Mouse (Mus musculus): ENCODE data around the gene Wfs1. TPM values are rescaled to one million over a fixed set of nuclear protein-coding genes. Genes with fewer than 3 reads are reported as not detected.
"Not testable (repeated sequence)": the region's sequence is repeated elsewhere in the genome, so short reads cannot be mapped to it uniquely, and the experiment has no call there.

The Wfs1 gene
- polyA plus RNA-seq, 1 experiment from 2014 or later, result 20.1 TPM

- no peak for ATAC-seq (ENCODE audit: insufficient number of reproducible peaks, insufficient read depth, low FRiP score, low read depth)
- Histone ChIP-seq H3K36me3 (ENCODE audit: control insufficient read depth, insufficient read depth, low read length) (no peaks in the 10 kb centered on the region), H3K9me3 (ENCODE audit: control insufficient read depth, low read length) (no peaks in the 10 kb centered on the region), H3K27me3 (ENCODE audit: control insufficient read depth, insufficient read depth, low read length) (peaks cover 3% of the 10 kb centered on the region; the same call in 1 of the 2 replicates), H3K4me2 (ENCODE audit: low read length) (no peak overlapping the region), H3K9ac (ENCODE audit: low read length) (no peak overlapping the region), H3K4me3 (ENCODE audit: control insufficient read depth in 1 of 2, insufficient read depth in 1 of 2, low read depth in 1 of 2, low read length in 2 of 2) (no peak overlapping the region), H3K27ac (replicated peaks in 1 of 2; ENCODE audit: control insufficient read depth in 1 of 2, insufficient read depth in 1 of 2, low read depth in 2 of 2, low read length in 2 of 2) (no peak overlapping the region), H3K4me1 (ENCODE audit: control insufficient read depth in 2 of 2, insufficient read depth in 2 of 2, low read length in 2 of 2) (no peaks in the 10 kb centered on the region)
- 55% methylated on average over 5 of the region's 5 CpGs for WGBS
Observed at GRCm38 (mm10) chr5:36944552-36944951, 44.5 kb downstream of the Wfs1 start.

DNA sequence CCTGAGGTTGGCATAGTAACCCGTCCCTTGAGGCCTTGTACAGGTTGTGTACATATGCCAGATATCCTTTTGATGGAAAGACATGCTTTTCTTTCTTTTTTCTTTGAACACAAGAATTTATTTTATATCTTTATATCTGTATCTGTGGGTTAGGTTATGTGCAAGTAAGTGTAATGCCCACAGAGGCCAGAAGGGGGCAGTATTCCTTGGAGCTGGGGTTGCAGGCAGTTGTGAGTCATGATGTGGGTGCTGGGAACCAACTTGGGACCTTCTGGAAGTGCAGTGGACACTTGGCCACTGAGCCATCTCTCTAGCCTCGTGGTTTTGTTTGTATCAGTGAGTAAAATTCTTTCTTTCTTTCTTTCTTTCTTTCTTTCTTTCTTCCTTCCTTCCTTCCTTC, 46.6 kb downstream of the Wfs1 start:
- Histone ChIP-seq H3K4me3 (ENCODE audit: control insufficient read depth in 1 of 2, insufficient read depth in 1 of 2, low read depth in 1 of 2, low read length in 2 of 2) (no peak overlapping the region), H3K9me3 (ENCODE audit: control insufficient read depth, low read length) (no peaks in the 10 kb centered on the region), H3K4me1 (ENCODE audit: control insufficient read depth in 2 of 2, insufficient read depth in 2 of 2, low read length in 2 of 2) (no peaks in the 10 kb centered on the region), H3K27ac (replicated peaks in 1 of 2; ENCODE audit: control insufficient read depth in 1 of 2, insufficient read depth in 1 of 2, low read depth in 2 of 2, low read length in 2 of 2) (no peak overlapping the region), H3K9ac (ENCODE audit: low read length) (no peak overlapping the region), H3K36me3 (ENCODE audit: control insufficient read depth, insufficient read depth, low read length) (no peaks in the 10 kb centered on the region), H3K4me2 (ENCODE audit: low read length) (no peak overlapping the region), H3K27me3 (ENCODE audit: control insufficient read depth, insufficient read depth, low read length) (no peaks in the 10 kb centered on the region)
- 87% methylated on average over 2 of the region's 2 CpGs for WGBS
- ATAC-seq (ENCODE audit: insufficient number of reproducible peaks, insufficient read depth, low FRiP score, low read depth), result no peak

DNA sequence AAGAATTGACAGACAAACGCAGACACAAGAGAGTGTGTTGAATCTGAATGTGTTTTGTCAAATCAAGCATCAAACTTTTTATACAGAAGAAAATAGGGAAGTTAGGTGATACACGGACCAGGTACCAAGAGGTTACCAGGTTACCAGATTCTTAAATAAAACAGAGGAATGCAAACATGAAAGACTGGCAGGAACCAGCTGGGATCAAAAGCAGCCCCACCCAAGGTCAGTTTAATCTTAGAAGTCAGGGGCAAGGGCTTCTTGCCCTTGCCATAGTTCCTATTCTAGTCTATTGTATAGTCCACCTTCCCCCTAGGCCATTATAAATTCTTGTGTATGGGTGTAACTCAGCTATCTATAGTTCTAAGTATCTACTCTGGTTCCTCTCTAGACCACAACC, 50.0 kb downstream of the Wfs1 start:
- not testable (repeated sequence) for ATAC-seq (ENCODE audit: insufficient number of reproducible peaks, insufficient read depth, low FRiP score, low read depth); H3K4me3 ChIP-seq (ENCODE audit: control insufficient read depth in 1 of 2, insufficient read depth in 1 of 2, low read depth in 1 of 2, low read length in 2 of 2); H3K4me2 ChIP-seq (ENCODE audit: low read length); H3K36me3 ChIP-seq (ENCODE audit: control insufficient read depth, insufficient read depth, low read length); H3K27ac ChIP-seq (replicated peaks in 1 of 2; ENCODE audit: control insufficient read depth in 1 of 2, insufficient read depth in 1 of 2, low read depth in 2 of 2, low read length in 2 of 2); H3K27me3 ChIP-seq (ENCODE audit: control insufficient read depth, insufficient read depth, low read length); H3K9me3 ChIP-seq (ENCODE audit: control insufficient read depth, low read length); H3K9ac ChIP-seq (ENCODE audit: low read length)
- 77% methylated on average over 2 of the region's 2 CpGs for WGBS
- peaks cover 15 to 19% of the 10 kb centered on the region in 2 experiments for H3K4me1 ChIP-seq (ENCODE audit: control insufficient read depth in 2 of 2, insufficient read depth in 2 of 2, low read length in 2 of 2)

DNA sequence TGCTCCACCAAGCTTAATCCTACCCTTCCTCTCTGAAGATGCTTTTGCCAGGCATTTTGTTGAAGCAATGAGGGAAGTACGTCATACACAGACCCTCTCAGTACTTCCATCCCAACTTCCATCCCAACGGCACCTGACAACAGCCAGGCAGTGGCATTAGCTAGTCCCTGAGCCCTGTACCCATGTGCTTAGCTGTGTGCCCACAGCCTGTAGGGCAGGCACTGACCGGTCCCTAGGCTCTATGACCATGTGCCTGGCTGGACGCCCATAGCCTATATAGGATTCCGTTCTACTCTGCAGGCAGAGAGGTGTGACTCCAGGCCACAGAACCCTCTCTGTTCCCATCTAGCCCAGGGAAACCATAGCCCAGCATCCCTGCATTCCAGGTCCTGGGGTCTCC, 51.0 kb downstream of the Wfs1 start:
- no peak for ATAC-seq (ENCODE audit: insufficient number of reproducible peaks, insufficient read depth, low FRiP score, low read depth)
- 92% methylated on average over 5 of the region's 5 CpGs for WGBS
- H3K27me3 ChIP-seq (ENCODE audit: control insufficient read depth, insufficient read depth, low read length), result no peaks in the 10 kb centered on the region

GRCm38 (mm10) chr5:36936548-36936947, 52.5 kb downstream of the Wfs1 start:
- no peak overlapping the region for H3K4me2 ChIP-seq (ENCODE audit: low read length)
- no peak overlapping the region for H3K4me3 ChIP-seq (ENCODE audit: control insufficient read depth in 1 of 2, insufficient read depth in 1 of 2, low read depth in 1 of 2, low read length in 2 of 2)
- H3K9ac ChIP-seq (ENCODE audit: low read length), result no peak overlapping the region
- no peak overlapping the region for H3K27ac ChIP-seq (replicated peaks in 1 of 2; ENCODE audit: control insufficient read depth in 1 of 2, insufficient read depth in 1 of 2, low read depth in 2 of 2, low read length in 2 of 2)
- peaks cover 15 to 19% of the 10 kb centered on the region in 2 experiments for H3K4me1 ChIP-seq (ENCODE audit: control insufficient read depth in 2 of 2, insufficient read depth in 2 of 2, low read length in 2 of 2)
- H3K27me3 ChIP-seq (ENCODE audit: control insufficient read depth, insufficient read depth, low read length), result no peaks in the 10 kb centered on the region
- no peaks in the 10 kb centered on the region for H3K36me3 ChIP-seq (ENCODE audit: control insufficient read depth, insufficient read depth, low read length)
- H3K9me3 ChIP-seq (ENCODE audit: control insufficient read depth, low read length), result no peaks in the 10 kb centered on the region
- peak; percentile 21; the same call in 1 of the 2 replicates for ATAC-seq (ENCODE audit: insufficient number of reproducible peaks, insufficient read depth, low FRiP score, low read depth)
- 39% methylated on average over 7 of the region's 7 CpGs for WGBS

More for the DNA sequence above, 51.0 kb downstream of the Wfs1 start:
- Histone ChIP-seq H3K9me3 (ENCODE audit: control insufficient read depth, low read length) (no peaks in the 10 kb centered on the region), H3K9ac (ENCODE audit: low read length) (no peak overlapping the region), H3K4me2 (ENCODE audit: low read length) (no peak overlapping the region), H3K27ac (replicated peaks in 1 of 2; ENCODE audit: control insufficient read depth in 1 of 2, insufficient read depth in 1 of 2, low read depth in 2 of 2, low read length in 2 of 2) (no peak overlapping the region), H3K36me3 (ENCODE audit: control insufficient read depth, insufficient read depth, low read length) (no peaks in the 10 kb centered on the region), H3K4me1 (ENCODE audit: control insufficient read depth in 2 of 2, insufficient read depth in 2 of 2, low read length in 2 of 2) (peaks cover 15 to 19% of the 10 kb centered on the region in 2 experiments), H3K4me3 (ENCODE audit: control insufficient read depth in 1 of 2, insufficient read depth in 1 of 2, low read depth in 1 of 2, low read length in 2 of 2) (no peak overlapping the region)

DNA sequence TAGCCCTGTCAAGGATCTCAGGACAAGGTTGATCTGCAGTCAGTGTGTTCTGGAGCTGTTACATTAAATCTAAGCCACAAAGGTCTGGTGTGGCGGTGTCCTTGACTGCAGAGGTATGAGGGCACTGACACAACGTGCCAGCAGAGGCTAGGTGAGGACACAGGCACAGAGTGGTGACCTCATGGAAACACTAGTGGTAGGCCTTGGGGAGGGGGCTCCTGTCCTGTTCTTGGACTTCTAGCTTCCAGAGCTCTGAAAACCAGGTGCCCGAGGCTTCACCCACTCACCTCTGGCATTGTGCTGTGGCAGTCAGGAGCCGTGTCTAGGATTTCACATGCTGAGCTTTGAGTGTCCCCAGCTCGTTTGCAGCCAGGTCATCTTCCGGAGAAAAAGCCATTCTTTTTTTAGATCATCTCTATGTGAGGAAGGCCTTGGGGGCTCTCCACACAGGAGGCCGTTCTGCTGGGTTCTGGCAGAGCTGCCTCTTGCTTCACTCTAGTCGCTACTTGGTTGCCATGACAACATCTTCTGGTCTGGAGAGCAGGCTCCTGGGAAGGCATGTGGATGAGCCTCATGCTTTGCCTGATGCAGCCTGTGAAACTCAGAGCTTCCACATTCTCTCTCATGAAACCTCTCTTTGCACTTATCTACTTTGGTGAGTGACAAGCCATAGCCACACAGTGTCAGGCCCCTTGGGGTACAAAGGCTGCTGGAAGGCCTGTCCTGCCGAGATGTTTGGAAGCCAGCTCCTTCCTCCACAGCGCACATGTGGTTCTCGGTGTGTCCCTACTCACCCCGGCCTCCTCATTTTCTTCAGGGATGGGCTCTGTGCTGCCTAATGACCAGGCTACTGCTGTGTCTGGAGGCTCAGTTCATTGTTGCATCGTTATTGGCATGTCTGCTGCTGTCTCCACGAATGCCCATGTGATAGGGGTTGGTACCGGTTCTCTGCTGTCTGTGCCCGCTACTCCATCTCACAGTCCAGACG, 53.2 kb downstream of the Wfs1 start:
- H3K4me3 ChIP-seq (ENCODE audit: control insufficient read depth in 1 of 2, insufficient read depth in 1 of 2, low read depth in 1 of 2, low read length in 2 of 2), result no peak overlapping the region
- ATAC-seq (ENCODE audit: insufficient number of reproducible peaks, insufficient read depth, low FRiP score, low read depth), result no peak
- no peaks in the 10 kb centered on the region for H3K36me3 ChIP-seq (ENCODE audit: control insufficient read depth, insufficient read depth, low read length)
- WGBS, result 40% methylated on average over 17 of the region's 17 CpGs
- no peaks in the 10 kb centered on the region for H3K27me3 ChIP-seq (ENCODE audit: control insufficient read depth, insufficient read depth, low read length)
- H3K27ac ChIP-seq (replicated peaks in 1 of 2; ENCODE audit: control insufficient read depth in 1 of 2, insufficient read depth in 1 of 2, low read depth in 2 of 2, low read length in 2 of 2), result peak overlapping the region; percentile 4 to 24; a peak in 1 of 4 replicates
- no peaks in the 10 kb centered on the region for H3K9me3 ChIP-seq (ENCODE audit: control insufficient read depth, low read length)
- H3K9ac ChIP-seq (ENCODE audit: low read length), result no peak overlapping the region
- H3K4me2 ChIP-seq (ENCODE audit: low read length), result no peak overlapping the region
- H3K4me1 ChIP-seq (ENCODE audit: control insufficient read depth in 2 of 2, insufficient read depth in 2 of 2, low read length in 2 of 2), result peaks cover 15 to 19% of the 10 kb centered on the region in 2 experiments

DNA sequence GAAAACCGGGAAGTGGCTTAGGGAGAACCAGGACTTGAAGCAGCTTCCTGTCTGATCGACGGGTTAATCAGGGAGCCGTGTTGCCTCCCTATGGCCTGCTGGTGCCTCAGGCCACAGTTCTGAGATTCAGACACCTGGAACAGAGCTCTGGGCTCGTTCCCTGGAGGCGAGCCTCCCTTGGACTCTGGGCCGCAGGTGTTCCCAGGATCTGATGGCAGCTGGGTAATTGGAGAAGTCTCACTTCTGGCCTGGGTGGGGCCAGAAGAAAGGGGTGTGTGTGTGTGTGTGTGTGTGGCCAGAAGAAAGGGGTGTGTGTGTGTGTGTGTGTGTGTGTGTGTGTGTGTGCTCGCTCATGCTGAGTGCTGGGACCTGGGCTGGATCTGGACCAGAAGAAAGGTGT, 55.6 kb downstream of the Wfs1 start:
- no peaks in the 10 kb centered on the region for H3K27me3 ChIP-seq (ENCODE audit: control insufficient read depth, insufficient read depth, low read length)
- H3K9me3 ChIP-seq (ENCODE audit: control insufficient read depth, low read length), result no peaks in the 10 kb centered on the region
- H3K4me1 ChIP-seq (ENCODE audit: control insufficient read depth in 2 of 2, insufficient read depth in 2 of 2, low read length in 2 of 2), result peaks cover 15 to 19% of the 10 kb centered on the region in 2 experiments
- ATAC-seq (ENCODE audit: insufficient number of reproducible peaks, insufficient read depth, low FRiP score, low read depth), result no peak
- 61% methylated on average over 7 of the region's 8 CpGs for WGBS
- no peak overlapping the region for H3K27ac ChIP-seq (replicated peaks in 1 of 2; ENCODE audit: control insufficient read depth in 1 of 2, insufficient read depth in 1 of 2, low read depth in 2 of 2, low read length in 2 of 2)
- H3K4me2 ChIP-seq (ENCODE audit: low read length), result no peak overlapping the region
- H3K9ac ChIP-seq (ENCODE audit: low read length), result no peak overlapping the region
- no peaks in the 10 kb centered on the region for H3K36me3 ChIP-seq (ENCODE audit: control insufficient read depth, insufficient read depth, low read length)
- no peak overlapping the region for H3K4me3 ChIP-seq (ENCODE audit: control insufficient read depth in 1 of 2, insufficient read depth in 1 of 2, low read depth in 1 of 2, low read length in 2 of 2)

Measured in heart, embryonic 14.5 days (tissue).